Mouse (Mus musculus) liver, embryonic 15.5 days (tissue): ENCODE data around the gene Dgki. TPM values are rescaled to one million over a fixed set of nuclear protein-coding genes. Genes with fewer than 3 reads are reported as not detected.

Experiments
- ATAC-seq: fragments of 200-750 bp; cut with Nextera tagmentation; 2 replicates; pipeline ENCODE4 v1.8.0; 2017; ENCODE audit warnings: moderate number of reproducible peaks, mild to moderate bottlenecking, moderate library complexity; ENCODE audit not compliant: insufficient read depth
- H3K27ac ChIP-seq: fragments of 300-500 bp; sonication (generic); replicated peaks from 2 replicates; pipeline ENCODE4 v1.5.1; 2015; ENCODE audit warnings: mild to moderate bottlenecking, inconsistent platforms
- H3K27me3 ChIP-seq: fragments of 300-500 bp; sonication (generic); 2 replicates; pipeline ENCODE4 v1.6.1; 2015; ENCODE audit warnings: mild to moderate bottlenecking, inconsistent platforms
- H3K36me3 ChIP-seq: fragments of 300-500 bp; sonication (generic); replicated peaks from 2 replicates; pipeline ENCODE4 v1.6.1; 2015; ENCODE audit warnings: moderate library complexity, mild to moderate bottlenecking, inconsistent platforms
- H3K4me1 ChIP-seq: fragments of 300-500 bp; sonication (generic); replicated peaks from 2 replicates; pipeline ENCODE4 v1.6.1; 2015; ENCODE audit warnings: inconsistent platforms
- H3K4me2 ChIP-seq: fragments of 300-500 bp; sonication (generic); 2 replicates; pipeline ENCODE4 v1.6.1; 2015; ENCODE audit warnings: moderate library complexity, mild to moderate bottlenecking, inconsistent platforms
- H3K4me3 ChIP-seq: fragments of 300-500 bp; sonication (generic); replicated peaks from 2 replicates; pipeline ENCODE4 v1.5.1; 2015; ENCODE audit warnings: mild to moderate bottlenecking, inconsistent platforms
- H3K9ac ChIP-seq: fragments of 300-500 bp; sonication (generic); 2 replicates; pipeline ENCODE4 v1.6.1; 2015; ENCODE audit warnings: moderate library complexity, mild to moderate bottlenecking, inconsistent platforms
- H3K9me3 ChIP-seq: fragments of 300-500 bp; sonication (generic); replicated peaks from 2 replicates; pipeline ENCODE4 v1.6.1; 2016; ENCODE audit warnings: inconsistent platforms
- WGBS: fragments of 180-500 bp; shearing (Covaris S2); methylation state at CpG from one replicate; pipeline ENCODE4 v1.1.7; 2015; ENCODE audit warnings: mixed read lengths; ENCODE audit not compliant: insufficient replicate concordance; 5-methylcytosine and 5-hydroxymethylcytosine counted together
- polyA plus RNA-seq: library from polyadenylated mRNA; unstranded; fragments of >200 nt; fragmentation: Nextera tagmentation; extraction: Ambion mirVana; gene quantifications from 2 replicates; pipeline ENCODE4 v1.2.1, GENCODE M21; 2015

Gene Dgki
- polyA plus RNA-seq, 1 experiment from 2014 or later = 0.08 TPM

DNA sequence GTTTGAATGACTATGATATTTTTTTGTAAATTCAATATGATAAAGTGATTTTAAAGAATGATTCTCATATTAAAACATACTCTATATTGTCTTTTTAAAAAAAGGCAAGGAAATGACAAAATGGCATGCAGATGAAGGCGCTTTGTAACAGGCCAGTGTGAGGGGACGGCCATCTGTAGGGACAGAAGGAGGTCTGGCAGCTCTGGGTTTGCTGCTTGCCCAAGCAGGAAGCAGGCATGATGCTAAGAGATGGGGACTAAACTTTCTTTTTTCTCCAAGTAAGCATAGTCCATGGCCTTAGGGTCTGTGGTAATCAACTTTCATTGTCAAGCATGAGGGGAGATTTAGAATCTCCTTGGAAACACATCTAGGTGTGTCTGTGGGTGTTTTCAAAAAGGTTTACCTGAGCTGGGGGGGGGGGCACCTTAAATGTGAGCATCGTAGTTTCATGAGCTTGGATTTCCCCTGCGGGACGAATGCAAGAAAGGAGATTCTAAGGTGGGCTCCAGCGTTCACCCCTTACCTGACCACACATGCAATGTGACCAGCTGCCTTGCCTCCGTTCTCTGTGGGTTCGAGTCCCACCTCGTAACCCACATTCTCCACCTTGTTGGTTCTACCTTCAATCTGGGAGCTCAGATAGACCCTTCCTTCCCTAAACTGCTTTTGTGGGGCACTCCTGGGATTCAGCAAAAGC is 26.1 kb upstream of the Dgki start:
- 76% methylated on average over 9 of the region's 9 CpGs for WGBS
- no peak overlapping the region for H3K4me3 ChIP-seq
- no peak overlapping the region for H3K9ac ChIP-seq

GRCm38 (mm10) chr6:37325076-37325475 is 25.1 kb upstream of the Dgki start:
- Histone ChIP-seq H3K4me2 (no peak overlapping the region), H3K27me3 (no peaks in the 10 kb centered on the region), H3K36me3 (no peaks in the 10 kb centered on the region), H3K27ac (no peak overlapping the region), H3K4me3 (no peak overlapping the region), H3K9me3 (no peaks in the 10 kb centered on the region), H3K9ac (no peak overlapping the region), H3K4me1 (no peaks in the 10 kb centered on the region)
- ATAC-seq = no peak
- WGBS = 72% methylated on average over 3 of the region's 3 CpGs

More for the DNA sequence above, 26.1 kb upstream of the Dgki start:
- Histone ChIP-seq H3K9me3 (no peaks in the 10 kb centered on the region), H3K4me1 (no peaks in the 10 kb centered on the region), H3K36me3 (no peaks in the 10 kb centered on the region), H3K27me3 (no peaks in the 10 kb centered on the region), H3K4me2 (no peak overlapping the region), H3K27ac (no peak overlapping the region)
- ATAC-seq = no peak

GRCm38 (mm10) chr6:37322641-37323040 is 22.7 kb upstream of the Dgki start:
- Histone ChIP-seq H3K36me3 (no peaks in the 10 kb centered on the region), H3K27ac (no peak overlapping the region), H3K9me3 (no peaks in the 10 kb centered on the region), H3K27me3 (no peaks in the 10 kb centered on the region), H3K4me2 (no peak overlapping the region), H3K9ac (no peak overlapping the region), H3K4me3 (no peak overlapping the region), H3K4me1 (no peaks in the 10 kb centered on the region)
- WGBS = 72% methylated on average over 7 of the region's 7 CpGs
- no peak for ATAC-seq

DNA sequence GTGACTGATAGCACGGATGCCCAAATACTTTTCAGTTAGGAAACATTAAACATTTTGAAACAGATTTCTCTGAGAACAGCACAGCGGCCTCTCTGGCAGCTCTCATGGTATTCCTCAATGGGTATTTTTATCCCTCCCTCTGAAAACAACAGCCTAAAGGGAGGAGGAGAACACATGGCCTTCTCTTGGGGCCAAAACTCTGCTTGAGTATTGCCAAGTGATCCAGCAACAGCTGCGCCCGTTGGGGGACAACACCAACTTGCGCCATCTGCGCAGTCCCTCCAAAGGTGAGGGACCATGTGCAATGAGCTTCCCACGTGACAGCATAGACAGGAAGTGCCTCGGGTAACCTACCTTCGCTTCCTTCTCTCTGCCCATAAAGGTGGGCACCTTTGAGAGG is 22.1 kb upstream of the Dgki start:
- Histone ChIP-seq H3K4me1 (no peaks in the 10 kb centered on the region), H3K36me3 (no peaks in the 10 kb centered on the region), H3K27me3 (no peaks in the 10 kb centered on the region), H3K4me2 (no peak overlapping the region), H3K27ac (no peak overlapping the region), H3K4me3 (no peak overlapping the region), H3K9me3 (no peaks in the 10 kb centered on the region), H3K9ac (no peak overlapping the region)
- no peak for ATAC-seq
- 69% methylated on average over 9 of the region's 9 CpGs for WGBS

- Histone ChIP-seq H3K9ac (no peak overlapping the region), H3K27me3 (no peaks in the 10 kb centered on the region), H3K4me1 (no peaks in the 10 kb centered on the region), H3K36me3 (no peaks in the 10 kb centered on the region), H3K4me3 (no peak overlapping the region), H3K9me3 (no peaks in the 10 kb centered on the region), H3K27ac (no peak overlapping the region), H3K4me2 (no peak overlapping the region)
- 61% methylated on average over 5 of the region's 5 CpGs for WGBS
- ATAC-seq = no peak
Measured at GRCm38 (mm10) chr6:37317904-37318303, 17.9 kb upstream of the Dgki start.

GRCm38 (mm10) chr6:37315440-37315839 is 15.5 kb upstream of the Dgki start:
- no peak overlapping the region for H3K4me2 ChIP-seq
- no peak for ATAC-seq
- H3K9me3 ChIP-seq = no peaks in the 10 kb centered on the region
- H3K9ac ChIP-seq = no peak overlapping the region
- H3K4me3 ChIP-seq = no peak overlapping the region
- H3K27ac ChIP-seq = no peak overlapping the region
- H3K27me3 ChIP-seq = no peaks in the 10 kb centered on the region
- H3K36me3 ChIP-seq = no peaks in the 10 kb centered on the region
- no peaks in the 10 kb centered on the region for H3K4me1 ChIP-seq

- 45% methylated on average over 4 of the region's 4 CpGs for WGBS
- no peak for ATAC-seq
- Histone ChIP-seq H3K9ac (no peak overlapping the region), H3K27ac (no peak overlapping the region), H3K36me3 (no peaks in the 10 kb centered on the region), H3K27me3 (no peaks in the 10 kb centered on the region), H3K4me2 (no peak overlapping the region), H3K9me3 (no peaks in the 10 kb centered on the region), H3K4me1 (no peaks in the 10 kb centered on the region), H3K4me3 (no peak overlapping the region)
Measured at GRCm38 (mm10) chr6:37310601-37311000, 10.6 kb upstream of the Dgki start.

- no peak overlapping the region for H3K4me3 ChIP-seq
- WGBS = 70% methylated on average over 1 of the region's 1 CpGs
Measured at GRCm38 (mm10) chr6:37306616-37307015, 6.6 kb upstream of the Dgki start.

GRCm38 (mm10) chr6:37300492-37300891 is 508 bp upstream of the Dgki start:
- Histone ChIP-seq H3K36me3 (no peaks in the 10 kb centered on the region), H3K9me3 (no peaks in the 10 kb centered on the region), H3K9ac (no peak overlapping the region), H3K27ac (no peak overlapping the region), H3K27me3 (peaks cover 54% of the 10 kb centered on the region), H3K4me2 (no peak overlapping the region), H3K4me3 (no peak overlapping the region), H3K4me1 (no peaks in the 10 kb centered on the region)
- ATAC-seq = no peak
- WGBS = 12% methylated on average over 13 of the region's 13 CpGs

More at GRCm38 (mm10) chr6:37306616-37307015, 6.6 kb upstream of the Dgki start:
- Histone ChIP-seq H3K36me3 (no peaks in the 10 kb centered on the region), H3K4me2 (no peak overlapping the region), H3K4me1 (no peaks in the 10 kb centered on the region), H3K27ac (no peak overlapping the region), H3K27me3 (peaks cover 6% of the 10 kb centered on the region), H3K9me3 (no peaks in the 10 kb centered on the region), H3K9ac (no peak overlapping the region)
- ATAC-seq = no peak

DNA sequence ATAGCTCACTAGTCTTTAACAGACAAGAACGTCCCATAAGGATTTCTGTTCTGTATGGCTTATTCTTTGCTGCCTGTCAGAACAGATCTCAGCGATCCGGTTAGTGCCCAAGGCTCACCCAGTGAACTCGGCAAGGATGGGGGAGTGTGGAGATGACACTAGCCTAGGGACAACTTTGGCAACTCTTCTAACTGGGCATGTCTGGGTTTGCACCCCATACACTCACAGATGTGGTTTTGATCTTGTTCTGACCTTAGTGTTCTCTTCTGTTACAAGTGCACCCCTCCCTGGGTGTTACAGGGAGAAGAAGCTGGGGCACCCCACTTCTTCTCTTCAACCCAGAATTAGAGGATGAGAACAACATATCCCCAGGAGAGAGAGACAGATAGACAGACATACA is 1.0 kb downstream of the Dgki start:
- ATAC-seq = no peak
- Histone ChIP-seq H3K4me1 (no peaks in the 10 kb centered on the region), H3K4me3 (no peak overlapping the region), H3K36me3 (no peaks in the 10 kb centered on the region), H3K4me2 (peak overlapping the region; percentile 58; the same call in 1 of the 2 replicates), H3K9ac (no peak overlapping the region), H3K27ac (no peak overlapping the region), H3K27me3 (peaks cover 54% of the 10 kb centered on the region), H3K9me3 (no peaks in the 10 kb centered on the region)
- WGBS = 28% methylated on average over 4 of the region's 4 CpGs

DNA sequence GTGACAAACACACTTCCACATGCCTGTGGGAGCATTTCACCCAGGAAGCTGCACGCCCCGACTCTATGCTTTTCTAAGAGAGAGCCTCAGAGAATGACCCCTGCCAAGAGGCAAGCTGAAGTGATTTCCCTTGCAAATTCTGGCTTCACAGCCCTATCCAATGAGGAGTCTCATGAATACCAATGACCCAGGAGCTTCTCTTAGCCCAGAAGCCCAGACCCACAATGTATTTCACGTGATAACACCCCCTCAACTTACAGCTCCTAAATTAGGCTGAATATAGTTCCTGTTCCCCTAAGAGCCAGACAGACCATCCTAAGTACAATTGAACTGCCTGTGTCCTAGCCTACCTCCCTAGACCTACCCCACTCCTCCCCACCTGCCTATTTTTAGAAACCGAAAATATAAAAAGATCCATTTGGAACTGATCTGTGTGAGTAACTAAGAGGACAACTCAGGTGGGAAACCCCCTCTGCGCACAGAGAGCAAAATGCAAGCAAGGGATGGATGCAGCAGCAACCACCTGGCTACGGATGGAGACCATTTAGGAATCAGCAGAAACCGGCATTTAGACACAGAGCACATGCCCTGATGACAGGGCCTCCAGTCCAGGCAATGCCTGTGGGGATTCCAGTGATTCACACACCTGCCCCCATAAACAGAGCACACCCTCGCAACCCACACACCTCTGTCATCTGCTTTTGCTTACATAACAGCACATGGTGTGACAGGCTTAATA is 2.1 kb downstream of the Dgki start:
- Histone ChIP-seq H3K9ac (no peak overlapping the region), H3K27ac (no peak overlapping the region), H3K4me2 (no peak overlapping the region), H3K4me3 (no peak overlapping the region), H3K36me3 (no peaks in the 10 kb centered on the region), H3K9me3 (no peaks in the 10 kb centered on the region), H3K4me1 (no peaks in the 10 kb centered on the region), H3K27me3 (peaks cover 54% of the 10 kb centered on the region)
- no peak for ATAC-seq
- 38% methylated on average over 8 of the region's 8 CpGs for WGBS
